Mouse (Mus musculus): ENCODE measurements at regions not wholly inside any gene's neighbourhood (a gene's known extent, or its start where the extent isn't known, plus 50 kb on each side); places are given as distances from the start of the nearest gene placed in this dataset.
"Not testable (repeated sequence)": the region's sequence is repeated elsewhere in the genome, so short reads cannot be mapped to it uniquely, and the experiment has no call there.

DNA sequence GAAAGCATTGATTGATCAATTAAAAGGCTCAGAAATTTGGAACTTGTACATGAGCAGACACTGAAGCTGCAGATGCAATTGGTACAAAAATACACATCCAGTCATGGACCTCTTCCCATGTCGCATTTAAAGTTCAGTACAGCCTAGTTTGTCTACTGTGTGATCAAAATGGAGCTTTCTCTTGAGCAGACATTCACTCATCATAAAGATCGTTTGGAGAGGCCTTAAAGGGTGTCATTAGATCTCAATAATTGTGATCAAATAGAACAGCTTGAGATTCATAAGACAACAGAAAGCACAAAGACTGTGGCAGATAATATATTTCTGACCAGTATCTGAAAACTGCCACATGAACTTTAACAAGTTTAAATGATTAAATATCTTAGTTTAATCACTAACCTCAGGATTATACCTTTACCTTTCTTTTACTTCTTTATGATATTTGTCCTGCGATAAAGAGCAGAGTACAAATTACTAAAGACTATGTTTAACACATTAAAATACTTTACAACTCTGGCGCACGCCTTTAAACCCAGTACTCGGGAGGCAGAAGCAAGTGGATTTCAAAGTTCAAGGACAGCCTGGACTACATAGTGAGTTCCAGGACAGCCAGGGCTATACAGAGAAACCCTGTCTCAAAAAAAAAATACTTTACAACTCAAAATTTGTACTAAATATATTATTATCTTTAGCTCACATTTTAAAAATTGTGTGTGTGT, 635.1 kb downstream of the Dnajb9 start:
- no peak for DNase-seq

DNA sequence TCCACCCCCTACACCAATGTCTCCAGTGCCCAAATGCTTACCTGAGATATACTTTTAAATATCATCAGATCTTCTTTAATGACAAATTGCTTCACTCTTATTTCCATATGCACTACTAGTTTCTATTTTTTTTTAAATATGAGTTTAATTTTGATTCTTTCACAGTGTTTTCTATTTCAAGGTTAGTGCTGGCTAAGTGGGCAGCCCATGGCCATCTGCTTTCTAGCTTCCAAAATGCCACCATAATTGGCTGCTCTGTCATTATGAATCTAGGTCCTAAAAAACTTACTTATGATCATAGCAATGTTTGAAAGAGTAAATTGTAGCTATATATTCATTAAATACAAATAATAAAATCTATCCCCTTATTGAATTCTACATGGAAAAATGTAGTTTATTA, 636.9 kb downstream of the Dnajb9 start:
- no peak for DNase-seq

DNA sequence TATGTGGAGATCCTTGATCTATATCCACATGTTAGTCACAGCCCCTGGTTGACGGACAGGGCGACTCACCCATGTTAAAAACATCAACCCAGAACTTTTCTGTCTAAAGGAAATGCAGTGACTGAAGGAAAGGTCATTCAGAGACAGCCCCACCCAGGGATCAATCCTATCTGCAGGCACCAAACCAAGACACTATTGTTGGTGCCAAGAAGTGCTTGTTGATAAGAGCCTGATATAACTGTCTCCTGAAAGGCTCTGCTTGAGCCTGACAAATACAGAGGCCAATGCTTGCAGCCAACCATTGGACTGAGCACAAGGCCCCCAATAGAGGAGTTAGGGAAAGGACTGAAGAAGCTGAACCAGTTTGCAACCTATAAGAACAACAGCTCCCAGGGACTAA, 682.5 kb downstream of the Dnajb9 start:
- DNase-seq: peak; percentile 1

DNA sequence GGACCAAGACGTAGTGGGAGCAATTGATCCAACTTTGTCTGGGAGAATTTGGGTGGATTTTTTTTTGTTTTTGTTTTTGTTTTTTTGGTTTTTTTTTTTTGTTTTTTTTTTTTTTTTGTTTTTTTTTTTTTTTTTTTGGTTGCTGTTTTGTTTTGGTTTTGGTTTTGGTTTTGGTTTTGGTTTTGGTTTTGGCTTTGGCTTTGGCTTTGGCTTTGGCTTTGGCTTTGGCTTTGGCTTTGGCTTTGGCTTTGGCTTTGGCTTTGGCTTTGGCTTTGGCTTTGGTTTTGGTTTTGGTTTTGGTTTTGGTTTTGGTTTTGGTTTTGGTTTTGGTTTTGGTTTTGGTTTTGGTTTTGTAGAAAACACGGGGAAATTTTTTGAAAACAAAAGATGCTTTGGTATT, 702.7 kb downstream of the Dnajb9 start:
- DNase-seq: not testable (repeated sequence)

DNA sequence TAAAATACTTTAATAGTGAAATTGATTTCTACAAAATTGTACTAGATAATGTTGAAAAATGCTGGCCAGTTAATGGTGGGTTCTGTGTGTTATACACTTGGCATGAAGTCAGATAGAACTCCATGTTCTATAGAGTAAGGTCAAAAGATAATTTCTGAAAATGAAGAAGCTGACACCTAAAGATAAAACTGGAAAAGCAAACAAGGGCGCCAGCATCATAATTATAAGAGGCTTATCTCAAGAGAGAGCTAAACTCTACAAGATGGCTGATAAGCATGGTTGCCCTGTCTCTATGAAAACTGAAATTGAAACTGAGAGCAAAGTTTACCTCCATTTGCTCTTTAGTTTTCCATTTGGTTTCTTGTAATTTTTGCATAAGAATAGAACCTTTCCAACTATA, 720.2 kb downstream of the Dnajb9 start:
- DNase-seq: no peak

DNA sequence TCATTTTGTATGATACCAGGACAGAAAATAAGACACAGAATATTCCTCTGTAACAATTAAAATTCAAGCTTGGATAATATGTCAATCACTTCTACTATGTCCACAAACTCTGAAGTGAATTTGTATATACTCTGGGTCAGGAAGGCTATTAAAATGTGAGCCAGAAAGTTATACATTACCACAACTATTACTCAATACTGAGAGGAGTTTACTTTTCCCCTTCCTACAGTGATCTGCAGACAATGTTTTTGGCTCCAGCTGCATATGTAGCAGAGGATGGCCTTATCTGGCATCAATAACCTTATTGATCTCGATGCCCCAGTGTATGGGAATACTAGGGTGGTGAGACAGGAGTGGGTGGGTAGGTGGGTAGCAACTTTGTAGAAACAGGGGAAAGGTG, 727.4 kb downstream of the Dnajb9 start:
- no peak for DNase-seq

DNA sequence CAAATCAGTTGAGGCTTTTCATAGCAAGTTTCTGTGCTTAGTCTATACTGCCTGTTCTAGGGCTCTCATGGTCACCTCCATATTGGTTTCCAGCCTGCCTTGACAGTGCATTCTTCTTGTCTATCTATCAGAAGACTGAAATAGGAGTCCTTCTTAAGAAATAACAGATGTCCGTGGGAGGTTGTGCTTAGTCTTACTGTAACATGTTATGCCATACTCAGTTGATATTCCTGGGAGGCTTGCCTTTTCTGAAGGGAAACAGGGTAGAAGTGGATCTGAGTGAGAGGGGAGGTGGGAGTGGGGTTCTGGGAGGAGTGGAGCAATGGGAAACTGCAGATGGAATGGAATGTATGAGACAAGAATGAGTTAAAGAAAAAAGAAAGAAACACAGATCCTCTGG, 747.6 kb downstream of the Dnajb9 start:
- DNase-seq: no peak
